Mouse (Mus musculus): ENCODE measurements around the gene Otog.

GRCm38 (mm10) chr7:46347692-46348091, 106.9 kb downstream of the Otog start:
- TF ChIP-seq CTCF (IDR thresholded peaks at IDR 0.05; ENCODE audit: low read depth) (no peak), EP300 (IDR thresholded peaks at IDR 0.05; ENCODE audit: low read depth) (no peak)

Data from liver, embryonic 14.5 days (tissue).